Mouse (Mus musculus): ENCODE data around the gene Syngr4. TPM values are rescaled to one million over a fixed set of nuclear protein-coding genes. Genes with fewer than 3 reads are reported as not detected.
"Not testable (repeated sequence)": the region's sequence is repeated elsewhere in the genome, so short reads cannot be mapped to it uniquely, and the experiment has no call there.

Gene Syngr4
- polyA plus RNA-seq, 1 experiment from 2014 or later = 0.41 TPM

DNA sequence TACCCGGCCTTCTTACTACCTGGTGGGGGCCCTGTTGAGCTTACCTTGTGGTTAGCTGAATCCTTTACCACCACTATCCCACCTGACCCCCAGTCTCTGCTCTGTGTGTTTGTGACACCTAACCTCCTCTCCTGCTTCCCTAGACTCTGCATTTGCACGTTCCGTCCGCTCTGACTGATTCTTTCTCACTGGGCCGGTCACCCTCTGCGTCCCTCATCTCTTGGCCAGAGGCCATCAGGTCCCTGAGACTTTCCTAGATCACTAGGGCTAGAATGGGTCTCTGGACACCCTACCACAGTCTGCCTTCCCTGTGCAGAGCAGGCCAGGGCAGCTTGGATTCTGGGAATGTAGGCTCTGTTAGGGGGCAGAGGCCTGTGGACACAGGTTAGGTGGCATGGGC is 17.6 kb upstream of the Syngr4 start:
- H3K9ac ChIP-seq = peak overlapping the region; percentile 55
- no peaks in the 10 kb centered on the region for H3K27me3 ChIP-seq
- WGBS = 89% methylated on average over 6 of the region's 6 CpGs
- ATAC-seq (ENCODE audit: insufficient number of reproducible peaks, insufficient read depth, low FRiP score, low TSS enrichment, low read depth) = no peak
- no peak overlapping the region for H3K4me3 ChIP-seq
- no peak overlapping the region for H3K4me2 ChIP-seq
- peak overlapping the region; percentile 75 for H3K27ac ChIP-seq
- peaks cover 41% of the 10 kb centered on the region for H3K4me1 ChIP-seq
- H3K9me3 ChIP-seq = no peaks in the 10 kb centered on the region
- peaks cover 31% of the 10 kb centered on the region for H3K36me3 ChIP-seq

- H3K4me3 ChIP-seq = no peak overlapping the region
- no peaks in the 10 kb centered on the region for H3K4me1 ChIP-seq
- H3K4me2 ChIP-seq = no peak overlapping the region
- H3K27me3 ChIP-seq = no peaks in the 10 kb centered on the region
- ATAC-seq (ENCODE audit: insufficient number of reproducible peaks, insufficient read depth, low FRiP score, low TSS enrichment, low read depth) = no peak
- H3K9me3 ChIP-seq = no peaks in the 10 kb centered on the region
- 93% methylated on average over 16 of the region's 16 CpGs for WGBS
- H3K27ac ChIP-seq = no peak overlapping the region
- H3K9ac ChIP-seq = no peak overlapping the region
- peaks cover 43% of the 10 kb centered on the region for H3K36me3 ChIP-seq
Measured at GRCm38 (mm10) chr7:45909145-45909544, 12.6 kb upstream of the Syngr4 start.

- Histone ChIP-seq H3K9me3 (no peaks in the 10 kb centered on the region), H3K4me2 (no peak overlapping the region), H3K4me3 (no peak overlapping the region), H3K27ac (no peak overlapping the region), H3K36me3 (peaks cover 43% of the 10 kb centered on the region), H3K27me3 (no peaks in the 10 kb centered on the region), H3K9ac (no peak overlapping the region), H3K4me1 (no peaks in the 10 kb centered on the region)
- ATAC-seq (ENCODE audit: insufficient number of reproducible peaks, insufficient read depth, low FRiP score, low TSS enrichment, low read depth) = no peak
Measured at GRCm38 (mm10) chr7:45908384-45908783, 11.9 kb upstream of the Syngr4 start.

DNA sequence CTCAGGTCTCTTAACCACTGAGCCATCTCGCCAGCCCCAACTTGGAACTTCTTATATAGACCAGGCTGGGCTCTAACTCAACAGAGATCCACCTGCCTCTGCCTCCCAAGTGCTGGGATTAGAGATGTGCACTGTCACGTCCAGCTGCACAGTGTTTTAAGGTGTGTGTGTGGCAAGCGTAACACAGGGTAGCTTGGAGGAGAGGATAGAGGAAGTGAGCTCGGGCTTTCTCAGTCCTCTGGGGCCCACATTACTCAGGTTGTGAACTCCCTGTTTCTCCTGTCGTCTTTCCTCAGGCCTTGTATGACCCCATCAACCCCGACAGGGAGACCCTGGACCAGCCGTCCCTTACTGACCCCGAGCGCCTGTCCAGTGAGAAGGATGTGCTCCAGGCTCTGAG is 10.1 kb upstream of the Syngr4 start:
- no peaks in the 10 kb centered on the region for H3K27me3 ChIP-seq
- 91% methylated on average over 9 of the region's 9 CpGs for WGBS
- H3K27ac ChIP-seq = no peak overlapping the region
- H3K4me2 ChIP-seq = no peak overlapping the region
- ATAC-seq (ENCODE audit: insufficient number of reproducible peaks, insufficient read depth, low FRiP score, low TSS enrichment, low read depth) = no peak
- H3K4me1 ChIP-seq = no peaks in the 10 kb centered on the region
- H3K4me3 ChIP-seq = no peak overlapping the region
- no peak overlapping the region for H3K9ac ChIP-seq
- peaks cover 43% of the 10 kb centered on the region for H3K36me3 ChIP-seq
- H3K9me3 ChIP-seq = no peaks in the 10 kb centered on the region

- WGBS = 74% methylated on average over 12 of the region's 12 CpGs
- H3K27ac ChIP-seq = no peak overlapping the region
- ATAC-seq (ENCODE audit: insufficient number of reproducible peaks, insufficient read depth, low FRiP score, low TSS enrichment, low read depth) = no peak
Measured at GRCm38 (mm10) chr7:45902481-45903002, 6.0 kb upstream of the Syngr4 start.

GRCm38 (mm10) chr7:45901562-45901961 is 5.0 kb upstream of the Syngr4 start:
- 54% methylated on average over 5 of the region's 5 CpGs for WGBS

More at GRCm38 (mm10) chr7:45902481-45903002, 6.0 kb upstream of the Syngr4 start:
- Histone ChIP-seq H3K9ac (no peak overlapping the region), H3K4me3 (no peak overlapping the region), H3K4me2 (no peak overlapping the region), H3K36me3 (peaks cover 8% of the 10 kb centered on the region), H3K4me1 (peaks cover 7% of the 10 kb centered on the region), H3K27me3 (no peaks in the 10 kb centered on the region), H3K9me3 (no peaks in the 10 kb centered on the region)

GRCm38 (mm10) chr7:45898125-45898524 is 1.6 kb upstream of the Syngr4 start:
- H3K9me3 ChIP-seq; H3K27me3 ChIP-seq; H3K27ac ChIP-seq; ATAC-seq (ENCODE audit: insufficient number of reproducible peaks, insufficient read depth, low FRiP score, low TSS enrichment, low read depth); H3K36me3 ChIP-seq: not testable (repeated sequence)
- Histone ChIP-seq H3K4me1 (peaks cover 13% of the 10 kb centered on the region), H3K4me2 (peak overlapping the region; percentile 91), H3K4me3 (peak overlapping the region; percentile 60; the same call in 1 of the 2 replicates), H3K9ac (0 out of 2 replicates have a peak overlapping the region, but pooled peaks have one; percentile 83)
- WGBS = 64% methylated on average over 4 of the region's 4 CpGs

More at GRCm38 (mm10) chr7:45901562-45901961, 5.0 kb upstream of the Syngr4 start:
- Histone ChIP-seq H3K27me3 (no peaks in the 10 kb centered on the region), H3K36me3 (no peaks in the 10 kb centered on the region), H3K4me1 (peaks cover 13% of the 10 kb centered on the region), H3K27ac (no peak overlapping the region), H3K9me3 (no peaks in the 10 kb centered on the region), H3K4me2 (no peak overlapping the region), H3K9ac (no peak overlapping the region), H3K4me3 (no peak overlapping the region)
- 0 out of 2 replicates have a peak, but pooled peaks have one; percentile 6 for ATAC-seq (ENCODE audit: insufficient number of reproducible peaks, insufficient read depth, low FRiP score, low TSS enrichment, low read depth)

GRCm38 (mm10) chr7:45897258-45897757 is 794 bp upstream of the Syngr4 start:
- WGBS = 2% methylated on average over 19 of the region's 19 CpGs
- peak; percentile 29; the same call in 1 of the 2 replicates for ATAC-seq (ENCODE audit: insufficient number of reproducible peaks, insufficient read depth, low FRiP score, low TSS enrichment, low read depth)

GRCm38 (mm10) chr7:45895931-45896516 is 490 bp downstream of the Syngr4 start:
- no peaks in the 10 kb centered on the region for H3K9me3 ChIP-seq
- 0 out of 2 replicates have a peak overlapping the region, but pooled peaks have one; percentile 21 for H3K9ac ChIP-seq
- H3K4me2 ChIP-seq = peak overlapping the region; percentile 91
- H3K27ac ChIP-seq = no peak overlapping the region
- WGBS = 81% methylated on average over 6 of the region's 6 CpGs
- peaks cover 13% of the 10 kb centered on the region for H3K4me1 ChIP-seq
- H3K36me3 ChIP-seq = no peaks in the 10 kb centered on the region
- no peaks in the 10 kb centered on the region for H3K27me3 ChIP-seq
- no peak for ATAC-seq (ENCODE audit: insufficient number of reproducible peaks, insufficient read depth, low FRiP score, low TSS enrichment, low read depth)
- peak overlapping the region; percentile 60 for H3K4me3 ChIP-seq

More at GRCm38 (mm10) chr7:45897258-45897757, 794 bp upstream of the Syngr4 start:
- Histone ChIP-seq H3K4me1 (peaks cover 13% of the 10 kb centered on the region), H3K27me3 (no peaks in the 10 kb centered on the region), H3K4me3 (peak overlapping the region; percentile 60), H3K36me3 (no peaks in the 10 kb centered on the region), H3K4me2 (peak overlapping the region; percentile 91), H3K27ac (peak overlapping the region; percentile 80), H3K9me3 (no peaks in the 10 kb centered on the region), H3K9ac (peak overlapping the region; percentile 83)

DNA sequence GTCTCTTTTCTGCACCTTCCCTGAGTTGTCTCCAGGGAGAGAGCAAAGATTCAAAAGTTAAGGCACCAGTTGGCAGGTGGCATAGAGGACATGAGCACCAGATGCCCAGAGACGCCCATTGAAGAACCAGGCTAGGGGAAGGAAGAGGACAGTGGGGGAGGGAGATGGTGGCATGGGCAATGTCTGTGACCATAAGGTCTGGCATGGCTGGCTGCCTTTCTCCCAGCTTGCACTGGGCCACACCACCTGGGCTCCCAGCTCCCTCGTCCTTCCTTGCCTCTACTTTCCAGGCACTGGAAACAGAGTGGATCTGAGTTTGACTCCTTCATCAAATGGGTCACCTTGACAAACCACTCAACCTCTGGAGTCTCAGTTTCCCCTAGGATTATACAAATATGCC is 3.9 kb downstream of the Syngr4 start:
- no peaks in the 10 kb centered on the region for H3K27me3 ChIP-seq
- 66% methylated on average over 2 of the region's 2 CpGs for WGBS
- no peak overlapping the region for H3K27ac ChIP-seq
- H3K4me1 ChIP-seq = peaks cover 7% of the 10 kb centered on the region; the same call in 1 of the 2 replicates
- no peaks in the 10 kb centered on the region for H3K36me3 ChIP-seq
- no peak overlapping the region for H3K4me2 ChIP-seq
- H3K4me3 ChIP-seq = no peak overlapping the region
- no peaks in the 10 kb centered on the region for H3K9me3 ChIP-seq
- ATAC-seq (ENCODE audit: insufficient number of reproducible peaks, insufficient read depth, low FRiP score, low TSS enrichment, low read depth) = no peak
- H3K9ac ChIP-seq = no peak overlapping the region

DNA sequence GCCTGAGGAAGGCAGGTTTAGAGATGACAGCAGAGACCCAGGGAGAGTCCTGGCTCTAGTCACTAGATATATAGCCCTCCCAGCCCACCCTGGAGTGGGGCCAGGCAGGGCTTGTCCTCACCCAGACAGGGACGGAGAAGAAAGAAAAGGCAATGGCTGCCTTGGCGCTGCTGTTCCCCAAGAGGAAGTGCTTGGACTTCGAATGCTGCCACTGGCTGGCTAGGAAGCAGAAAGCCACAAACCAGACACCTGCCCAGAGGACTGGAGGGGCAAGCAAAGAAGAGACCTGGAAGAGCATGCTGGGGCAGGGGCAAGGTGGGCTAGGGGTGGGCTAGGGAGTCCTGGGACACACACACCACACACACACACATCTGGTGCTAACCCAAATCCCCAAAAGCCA is 9.3 kb downstream of the Syngr4 start:
- 57% methylated on average over 3 of the region's 3 CpGs for WGBS
- H3K9me3 ChIP-seq = no peaks in the 10 kb centered on the region
- peaks cover 35% of the 10 kb centered on the region for H3K36me3 ChIP-seq
- H3K4me1 ChIP-seq = no peaks in the 10 kb centered on the region
- H3K4me2 ChIP-seq = no peak overlapping the region
- no peak for ATAC-seq (ENCODE audit: insufficient number of reproducible peaks, insufficient read depth, low FRiP score, low TSS enrichment, low read depth)
- H3K27ac ChIP-seq = no peak overlapping the region
- H3K9ac ChIP-seq = 0 out of 2 replicates have a peak overlapping the region, but pooled peaks have one; percentile 22
- H3K27me3 ChIP-seq = no peaks in the 10 kb centered on the region
- no peak overlapping the region for H3K4me3 ChIP-seq

DNA sequence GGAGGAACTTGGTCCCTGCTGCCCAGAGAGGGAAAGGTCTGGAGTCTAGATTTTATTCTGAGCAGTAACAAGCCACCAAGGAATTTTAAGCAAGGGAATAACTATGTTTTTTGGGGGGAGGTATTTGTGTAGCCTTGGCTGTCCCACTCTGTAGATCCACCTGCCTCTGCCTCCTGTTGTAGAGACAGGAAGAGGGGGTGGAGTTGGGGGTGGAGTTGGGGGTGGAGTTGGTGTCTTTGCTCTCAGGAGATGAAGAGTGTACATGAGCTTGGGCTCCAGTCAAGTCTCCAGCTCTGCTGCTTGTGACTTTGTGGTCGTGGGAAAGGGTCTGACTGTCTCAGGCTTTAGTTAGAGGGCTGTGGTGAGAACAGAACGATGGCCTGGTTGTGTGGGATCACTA is 15.5 kb downstream of the Syngr4 start:
- Histone ChIP-seq H3K4me1 (no peaks in the 10 kb centered on the region), H3K4me2 (no peak overlapping the region), H3K27ac (no peak overlapping the region), H3K4me3 (no peak overlapping the region), H3K36me3 (peaks cover 93% of the 10 kb centered on the region), H3K27me3 (no peaks in the 10 kb centered on the region), H3K9me3 (0 out of 2 replicates have a peak, but pooled peaks cover 3% of the 10 kb centered on the region), H3K9ac (no peak overlapping the region)
- 83% methylated on average over 2 of the region's 2 CpGs for WGBS
- ATAC-seq (ENCODE audit: insufficient number of reproducible peaks, insufficient read depth, low FRiP score, low TSS enrichment, low read depth) = no peak

Data from embryonic facial prominence, embryonic 13.5 days (tissue).